Mouse (Mus musculus) midbrain, embryonic 11.5 days (tissue): ENCODE measurements at regions not wholly inside any gene's neighbourhood (a gene's known extent, or its start where the extent isn't known, plus 50 kb on each side); places are given as distances from the start of the nearest gene placed in this dataset.
A peak's percentile ranks its signal among the peaks of the same experiment; 100 is the strongest.

Experiments
- ATAC-seq: fragments of 200-750 bp; cut with Nextera tagmentation; 2 replicates; pipeline ENCODE4 v1.8.0; 2017; ENCODE audit warnings: moderate TSS enrichment, moderate library complexity; ENCODE audit not compliant: low FRiP score
- DNase-seq: peaks from one replicate; pipeline ENCODE4 v3.0.0; 2015; ENCODE audit warnings: low spot score; ENCODE audit errors: missing footprints
- H3K27ac ChIP-seq: fragments of 300-500 bp; sonication (generic); 2 replicates; pipeline ENCODE4 v1.5.1; 2014; ENCODE audit warnings: low read depth, low read length
- H3K27me3 ChIP-seq: fragments of 300-500 bp; sonication (generic); 2 replicates; pipeline ENCODE4 v1.6.1; 2014; ENCODE audit warnings: mild to moderate bottlenecking, low read length, moderate library complexity, mixed read lengths; ENCODE audit not compliant: control insufficient read depth, insufficient read depth
- H3K36me3 ChIP-seq: fragments of 300-500 bp; sonication (generic); 2 replicates; pipeline ENCODE4 v1.6.1; 2014; ENCODE audit warnings: mild to moderate bottlenecking, low read length, moderate library complexity, mixed read lengths; ENCODE audit not compliant: control insufficient read depth, insufficient read depth
- H3K4me1 ChIP-seq: fragments of 300-500 bp; sonication (generic); 2 replicates; pipeline ENCODE4 v1.6.1; 2014; ENCODE audit warnings: low read length; ENCODE audit not compliant: control insufficient read depth, insufficient read depth
- H3K4me2 ChIP-seq: fragments of 300-500 bp; sonication (generic); 2 replicates; pipeline ENCODE4 v1.6.1; 2014; ENCODE audit warnings: mild to moderate bottlenecking, moderate library complexity
- H3K4me3 ChIP-seq: fragments of 300-500 bp; sonication (generic); 2 replicates; pipeline ENCODE4 v1.5.1; 2014; ENCODE audit warnings: low read depth, low read length
- H3K9ac ChIP-seq: fragments of 300-500 bp; sonication (generic); 2 replicates; pipeline ENCODE4 v1.6.1; 2014; ENCODE audit warnings: low read length
- H3K9me3 ChIP-seq: fragments of 300-500 bp; sonication (generic); 2 replicates; pipeline ENCODE4 v1.6.1; 2016; ENCODE audit warnings: low read length; ENCODE audit not compliant: control insufficient read depth
- WGBS: fragments of 180-500 bp; shearing (Covaris S2); extraction: QIAGEN DNeasy Blood & Tissue Kit; methylation state at CpG from one replicate; pipeline ENCODE4 v1.1.7; 2014; 5-methylcytosine and 5-hydroxymethylcytosine counted together

GRCm38 (mm10) chr3:126011269-126011668 lies 72.8 kb upstream of the Ugt8a start:
- no peak for ATAC-seq
- H3K36me3 ChIP-seq = no peaks in the 10 kb centered on the region
- H3K4me3 ChIP-seq = no peak overlapping the region
- H3K9ac ChIP-seq = no peak overlapping the region
- no peaks in the 10 kb centered on the region for H3K4me1 ChIP-seq
- H3K27ac ChIP-seq = no peak overlapping the region
- no peaks in the 10 kb centered on the region for H3K27me3 ChIP-seq
- no peaks in the 10 kb centered on the region for H3K9me3 ChIP-seq
- no peak overlapping the region for H3K4me2 ChIP-seq
- no peak for DNase-seq

- no peak overlapping the region for H3K27ac ChIP-seq
- no peaks in the 10 kb centered on the region for H3K36me3 ChIP-seq
- no peaks in the 10 kb centered on the region for H3K9me3 ChIP-seq
- no peaks in the 10 kb centered on the region for H3K4me1 ChIP-seq
- H3K4me3 ChIP-seq = no peak overlapping the region
- no peak overlapping the region for H3K9ac ChIP-seq
- H3K27me3 ChIP-seq = no peaks in the 10 kb centered on the region
- 93% methylated on average over 4 of the region's 4 CpGs for WGBS
- no peak overlapping the region for H3K4me2 ChIP-seq
- DNase-seq (no peak), ATAC-seq (no peak)
Measured at GRCm38 (mm10) chr3:126016166-126016565, 77.7 kb upstream of the Ugt8a start.

- H3K27me3 ChIP-seq = no peaks in the 10 kb centered on the region
Measured at GRCm38 (mm10) chr3:126044327-126044726, 105.9 kb upstream of the Ugt8a start.

GRCm38 (mm10) chr3:126044861-126045260 lies 106.4 kb upstream of the Ugt8a start:
- H3K36me3 ChIP-seq = no peaks in the 10 kb centered on the region
- no peaks in the 10 kb centered on the region for H3K9me3 ChIP-seq
- ATAC-seq (no peak), DNase-seq (no peak)
- no peak overlapping the region for H3K4me2 ChIP-seq
- no peaks in the 10 kb centered on the region for H3K27me3 ChIP-seq
- no peak overlapping the region for H3K9ac ChIP-seq
- H3K27ac ChIP-seq = no peak overlapping the region
- H3K4me3 ChIP-seq = no peak overlapping the region
- 65% methylated on average over 2 of the region's 2 CpGs for WGBS
- H3K4me1 ChIP-seq = 0 out of 2 replicates have a peak, but pooled peaks cover 2% of the 10 kb centered on the region

More at GRCm38 (mm10) chr3:126044327-126044726, 105.9 kb upstream of the Ugt8a start:
- Histone ChIP-seq H3K9ac (no peak overlapping the region), H3K4me3 (no peak overlapping the region), H3K27ac (no peak overlapping the region), H3K9me3 (no peaks in the 10 kb centered on the region), H3K4me2 (no peak overlapping the region), H3K4me1 (0 out of 2 replicates have a peak, but pooled peaks cover 2% of the 10 kb centered on the region), H3K36me3 (no peaks in the 10 kb centered on the region)
- WGBS = 20% methylated on average over 3 of the region's 3 CpGs
- ATAC-seq (peak; percentile 57; the same call in 1 of the 2 replicates), DNase-seq (no peak)

- Histone ChIP-seq H3K4me3 (no peak overlapping the region), H3K9me3 (no peaks in the 10 kb centered on the region), H3K27me3 (no peaks in the 10 kb centered on the region), H3K9ac (no peak overlapping the region), H3K27ac (no peak overlapping the region), H3K4me2 (no peak overlapping the region), H3K36me3 (no peaks in the 10 kb centered on the region), H3K4me1 (0 out of 2 replicates have a peak, but pooled peaks cover 2% of the 10 kb centered on the region)
- ATAC-seq (no peak), DNase-seq (no peak)
- 75% methylated on average over 9 of the region's 9 CpGs for WGBS
Measured at GRCm38 (mm10) chr3:126045992-126046786, 107.8 kb upstream of the Ugt8a start.

- Histone ChIP-seq H3K4me3 (no peak overlapping the region), H3K27ac (no peak overlapping the region), H3K9ac (no peak overlapping the region), H3K4me2 (no peak overlapping the region), H3K9me3 (no peaks in the 10 kb centered on the region), H3K27me3 (no peaks in the 10 kb centered on the region), H3K36me3 (no peaks in the 10 kb centered on the region), H3K4me1 (no peaks in the 10 kb centered on the region)
- ATAC-seq (no peak), DNase-seq (no peak)
Measured at GRCm38 (mm10) chr3:126058585-126058984, 120.2 kb upstream of the Ugt8a start.

GRCm38 (mm10) chr3:126105086-126105485 lies 166.7 kb upstream of the Ugt8a start:
- no peak for ATAC-seq
- Histone ChIP-seq H3K4me1 (no peaks in the 10 kb centered on the region), H3K27me3 (no peaks in the 10 kb centered on the region), H3K27ac (no peak overlapping the region), H3K36me3 (no peaks in the 10 kb centered on the region), H3K4me2 (no peak overlapping the region), H3K9ac (no peak overlapping the region), H3K9me3 (no peaks in the 10 kb centered on the region), H3K4me3 (no peak overlapping the region)
- WGBS = 93% methylated on average over 2 of the region's 2 CpGs
- no peak for DNase-seq

- no peaks in the 10 kb centered on the region for H3K9me3 ChIP-seq
- H3K4me1 ChIP-seq = no peaks in the 10 kb centered on the region
- DNase-seq (no peak), ATAC-seq (no peak)
- no peak overlapping the region for H3K9ac ChIP-seq
- no peaks in the 10 kb centered on the region for H3K27me3 ChIP-seq
- no peaks in the 10 kb centered on the region for H3K36me3 ChIP-seq
- no peak overlapping the region for H3K27ac ChIP-seq
- H3K4me3 ChIP-seq = no peak overlapping the region
- no peak overlapping the region for H3K4me2 ChIP-seq
- WGBS = 88% methylated on average over 6 of the region's 6 CpGs
Measured at GRCm38 (mm10) chr3:126109371-126109770, 171.0 kb upstream of the Ugt8a start.

GRCm38 (mm10) chr3:126117849-126118248 lies 179.4 kb upstream of the Ugt8a start:
- Histone ChIP-seq H3K27me3 (no peaks in the 10 kb centered on the region), H3K9me3 (no peaks in the 10 kb centered on the region), H3K4me2 (no peak overlapping the region), H3K4me3 (no peak overlapping the region), H3K36me3 (no peaks in the 10 kb centered on the region), H3K27ac (no peak overlapping the region), H3K4me1 (no peaks in the 10 kb centered on the region), H3K9ac (no peak overlapping the region)
- WGBS = 73% methylated on average over 2 of the region's 2 CpGs
- ATAC-seq (no peak), DNase-seq (no peak)
